Mouse (Mus musculus): ENCODE measurements around the gene Tbx4. TPM values are rescaled to one million over a fixed set of nuclear protein-coding genes. Genes with fewer than 3 reads are reported as not detected.
A peak's percentile ranks its signal among the peaks of the same experiment; 100 is the strongest.

The Tbx4 gene
- polyA plus RNA-seq, 2 experiments, result 0.08 TPM; not detected in 1

DNA sequence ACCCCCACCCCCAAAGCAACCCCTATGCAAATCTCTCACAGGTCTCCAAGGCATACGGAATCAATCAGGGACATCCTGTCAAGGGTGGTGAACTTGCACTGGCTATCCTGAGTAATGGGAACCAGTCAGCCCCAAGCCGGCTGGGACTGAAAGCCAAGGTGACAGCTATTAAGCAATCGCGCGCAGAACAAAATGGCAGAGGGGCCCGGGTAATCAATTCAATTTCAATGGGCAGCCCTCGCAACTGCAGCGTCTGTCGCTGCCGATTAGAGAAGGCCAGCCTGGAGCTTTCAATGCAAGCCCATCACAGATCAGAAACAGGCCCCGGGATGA lies 31.7 kb downstream of the Tbx4 start:
- no peaks in the 10 kb centered on the region for H3K4me1 ChIP-seq (replicated peaks; ENCODE audit: control insufficient read depth in 2 of 2, insufficient read depth in 2 of 2, low read length in 1 of 2)
- H3K4me3 ChIP-seq (ENCODE audit: insufficient read depth in 1 of 2, low read depth in 2 of 2, low read length in 2 of 2), result no peak overlapping the region
- H3K27ac ChIP-seq, result no peak overlapping the region
- no peaks in the 10 kb centered on the region for H3K36me3 ChIP-seq (replicated peaks; ENCODE audit: control insufficient read depth, insufficient read depth, low read depth)
- H3K9me3 ChIP-seq (ENCODE audit: control insufficient read depth, low read length), result no peaks in the 10 kb centered on the region
- TF ChIP-seq EP300 (IDR thresholded peaks at IDR 0.05; ENCODE audit: low read depth), result no peak
- TF ChIP-seq CTCF (IDR thresholded peaks at IDR 0.05; ENCODE audit: low read depth), result no peak
- ATAC-seq (ENCODE audit: insufficient read depth), result no peak
- no peak overlapping the region for H3K4me2 ChIP-seq (ENCODE audit: low read depth)
- H3K9ac ChIP-seq (replicated peaks), result no peak overlapping the region
- WGBS (ENCODE audit: insufficient replicate concordance), result 25% methylated on average over 11 of the region's 11 CpGs
- peaks cover 10% of the 10 kb centered on the region for H3K27me3 ChIP-seq (ENCODE audit: control insufficient read depth, insufficient read depth, low read length)
- DNase-seq (ENCODE audit: low read depth in 3 of 3, low spot score in 3 of 3), result no peak

DNA sequence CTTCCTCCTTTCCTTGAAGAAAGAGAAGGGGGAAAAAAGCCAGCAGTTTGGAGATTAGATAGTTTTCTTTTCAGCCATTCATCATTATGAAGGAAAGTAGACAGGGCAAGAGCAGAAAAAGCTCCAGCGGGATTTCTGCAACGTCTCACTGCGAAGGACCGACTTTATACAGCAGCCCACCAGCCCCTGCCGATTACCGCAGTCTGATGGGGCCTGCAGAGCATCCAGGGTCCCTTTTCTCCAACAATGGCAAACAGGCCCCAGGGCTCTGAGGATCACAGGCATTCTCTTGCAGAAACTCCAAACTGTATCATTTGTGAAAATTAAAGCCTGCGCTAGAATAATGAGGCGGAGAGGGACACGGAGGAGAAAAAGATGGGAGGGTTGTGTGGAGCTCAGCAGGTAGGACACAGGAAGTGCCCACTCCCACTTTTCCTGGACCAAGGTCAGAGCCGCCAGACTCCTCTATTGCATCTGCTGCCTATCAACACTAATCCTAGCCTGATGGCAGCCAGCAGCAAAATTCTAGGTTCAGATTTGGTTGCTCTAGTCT lies 32.2 kb downstream of the Tbx4 start:
- no peak for ATAC-seq (ENCODE audit: insufficient read depth)
- no peak for TF ChIP-seq EP300 (IDR thresholded peaks at IDR 0.05; ENCODE audit: low read depth)
- no peak for TF ChIP-seq CTCF (IDR thresholded peaks at IDR 0.05; ENCODE audit: low read depth)
- Histone ChIP-seq H3K4me1 (replicated peaks; ENCODE audit: control insufficient read depth in 2 of 2, insufficient read depth in 2 of 2, low read length in 1 of 2) (no peaks in the 10 kb centered on the region), H3K9ac (replicated peaks) (no peak overlapping the region), H3K36me3 (replicated peaks; ENCODE audit: control insufficient read depth, insufficient read depth, low read depth) (no peaks in the 10 kb centered on the region), H3K4me2 (ENCODE audit: low read depth) (no peak overlapping the region), H3K27me3 (ENCODE audit: control insufficient read depth, insufficient read depth, low read length) (peaks cover 11% of the 10 kb centered on the region), H3K4me3 (ENCODE audit: insufficient read depth in 1 of 2, low read depth in 2 of 2, low read length in 2 of 2) (no peak overlapping the region), H3K9me3 (ENCODE audit: control insufficient read depth, low read length) (no peaks in the 10 kb centered on the region), H3K27ac (no peak overlapping the region)
- WGBS (ENCODE audit: insufficient replicate concordance), result 58% methylated on average over 10 of the region's 10 CpGs
- DNase-seq (ENCODE audit: low read depth in 3 of 3, low spot score in 3 of 3), result no peak

DNA sequence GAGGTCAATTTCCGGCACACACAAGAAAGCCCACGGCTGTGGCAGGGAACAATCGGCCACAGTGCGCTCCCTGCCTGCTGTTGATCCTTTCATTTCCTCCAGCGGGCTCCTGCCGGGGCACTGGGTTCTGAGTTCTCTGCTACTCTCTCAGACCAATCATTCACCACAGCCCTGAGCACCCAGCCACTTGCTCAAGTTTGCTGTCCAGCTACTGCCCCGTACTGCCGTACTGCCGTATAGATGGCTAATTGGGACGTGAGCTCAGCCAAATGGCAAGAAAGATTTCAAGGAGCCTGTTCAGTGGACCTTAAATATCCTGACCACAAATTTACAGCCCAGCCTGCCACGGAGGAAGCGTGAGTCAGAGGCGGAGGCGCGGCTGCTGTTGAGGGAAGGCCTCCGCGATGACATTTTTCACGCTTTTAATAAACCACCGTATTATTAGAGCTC lies 39.1 kb downstream of the Tbx4 start:
- no peak for ATAC-seq (ENCODE audit: insufficient read depth)
- Histone ChIP-seq H3K27me3 (ENCODE audit: control insufficient read depth, insufficient read depth, low read length) (peaks cover 38% of the 10 kb centered on the region), H3K27ac (no peak overlapping the region), H3K4me1 (replicated peaks; ENCODE audit: control insufficient read depth in 2 of 2, insufficient read depth in 2 of 2, low read length in 1 of 2) (no peaks in the 10 kb centered on the region), H3K36me3 (replicated peaks; ENCODE audit: control insufficient read depth, insufficient read depth, low read depth) (no peaks in the 10 kb centered on the region), H3K4me2 (ENCODE audit: low read depth) (no peak overlapping the region), H3K4me3 (ENCODE audit: insufficient read depth in 1 of 2, low read depth in 2 of 2, low read length in 2 of 2) (peak overlapping the region in 1 of 2 experiments; percentile 4; a peak in 1 of 4 replicates), H3K9ac (replicated peaks) (no peak overlapping the region), H3K9me3 (ENCODE audit: control insufficient read depth, low read length) (no peaks in the 10 kb centered on the region)
- TF ChIP-seq CTCF (IDR thresholded peaks at IDR 0.05; ENCODE audit: low read depth) (no peak), EP300 (IDR thresholded peaks at IDR 0.05; ENCODE audit: low read depth) (no peak)
- 4% methylated on average over 19 of the region's 19 CpGs for WGBS (ENCODE audit: insufficient replicate concordance)
- no peak for DNase-seq (ENCODE audit: low read depth in 3 of 3, low spot score in 3 of 3)

DNA sequence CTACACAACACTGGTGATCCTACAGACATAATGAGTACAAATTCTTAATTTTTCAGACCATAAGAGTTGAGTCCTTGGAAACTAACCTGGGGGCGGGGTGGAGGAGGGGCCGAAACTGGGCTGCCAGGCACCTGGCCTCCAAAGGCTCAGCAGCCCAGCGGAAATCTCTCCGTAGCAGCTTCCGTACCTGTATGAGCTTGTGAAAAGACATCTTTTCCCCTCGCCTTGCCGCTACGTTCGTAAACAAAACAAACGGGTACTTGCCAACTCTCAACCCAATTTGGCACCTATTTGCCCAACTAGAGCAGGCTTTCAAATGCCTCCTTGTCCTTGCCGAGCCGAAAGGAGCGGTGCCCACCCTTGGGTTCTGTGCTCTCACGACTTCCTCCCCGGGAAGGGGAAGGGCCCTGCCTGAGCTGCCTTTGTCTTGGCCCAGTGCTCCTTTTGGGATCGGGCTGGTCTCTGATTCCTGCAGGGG lies 40.1 kb downstream of the Tbx4 start:
- Histone ChIP-seq H3K4me1 (replicated peaks; ENCODE audit: control insufficient read depth in 2 of 2, insufficient read depth in 2 of 2, low read length in 1 of 2) (no peaks in the 10 kb centered on the region), H3K27ac (no peak overlapping the region), H3K36me3 (replicated peaks; ENCODE audit: control insufficient read depth, insufficient read depth, low read depth) (no peaks in the 10 kb centered on the region), H3K4me3 (ENCODE audit: insufficient read depth in 1 of 2, low read depth in 2 of 2, low read length in 2 of 2) (no peak overlapping the region), H3K4me2 (ENCODE audit: low read depth) (no peak overlapping the region), H3K9ac (replicated peaks) (no peak overlapping the region), H3K27me3 (ENCODE audit: control insufficient read depth, insufficient read depth, low read length) (peaks cover 38% of the 10 kb centered on the region), H3K9me3 (ENCODE audit: control insufficient read depth, low read length) (no peaks in the 10 kb centered on the region)
- DNase-seq (ENCODE audit: low read depth in 3 of 3, low spot score in 3 of 3) (no peak), ATAC-seq (ENCODE audit: insufficient read depth) (no peak)
- 16% methylated on average over 16 of the region's 16 CpGs for WGBS (ENCODE audit: insufficient replicate concordance)
- no peak for TF ChIP-seq CTCF (IDR thresholded peaks at IDR 0.05; ENCODE audit: low read depth)
- TF ChIP-seq EP300 (IDR thresholded peaks at IDR 0.05; ENCODE audit: low read depth), result no peak

DNA sequence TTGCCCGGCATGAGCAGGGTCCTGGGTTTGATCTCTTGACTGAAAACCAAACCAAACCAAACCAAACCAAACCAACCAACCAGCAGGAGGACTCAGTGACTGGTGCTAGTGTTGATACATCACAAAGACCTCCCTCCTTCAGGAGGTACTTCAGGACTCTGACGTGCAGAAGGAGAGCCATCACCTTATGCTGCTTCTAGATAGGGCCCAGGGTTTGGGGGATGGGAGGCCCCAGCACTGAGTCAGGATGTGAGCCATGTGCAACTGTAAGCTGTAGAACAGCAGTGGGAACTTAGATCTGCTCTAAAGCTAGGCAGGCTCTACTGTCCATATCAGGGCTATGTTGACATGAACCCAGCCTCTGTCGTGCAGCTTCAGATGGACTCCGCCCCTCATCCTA lies 41.9 kb downstream of the Tbx4 start:
- no peak overlapping the region for H3K4me2 ChIP-seq (ENCODE audit: low read depth)
- H3K27me3 ChIP-seq (ENCODE audit: control insufficient read depth, insufficient read depth, low read length), result peaks cover 36% of the 10 kb centered on the region
- H3K36me3 ChIP-seq (replicated peaks; ENCODE audit: control insufficient read depth, insufficient read depth, low read depth), result no peaks in the 10 kb centered on the region
- no peak overlapping the region for H3K27ac ChIP-seq
- no peaks in the 10 kb centered on the region for H3K9me3 ChIP-seq (ENCODE audit: control insufficient read depth, low read length)
- no peak overlapping the region for H3K4me3 ChIP-seq (ENCODE audit: insufficient read depth in 1 of 2, low read depth in 2 of 2, low read length in 2 of 2)
- DNase-seq (ENCODE audit: low read depth in 3 of 3, low spot score in 3 of 3) (no peak), ATAC-seq (ENCODE audit: insufficient read depth) (no peak)
- TF ChIP-seq CTCF (IDR thresholded peaks at IDR 0.05; ENCODE audit: low read depth) (no peak), EP300 (IDR thresholded peaks at IDR 0.05; ENCODE audit: low read depth) (no peak)
- WGBS (ENCODE audit: insufficient replicate concordance), result 41% methylated on average over 4 of the region's 4 CpGs
- H3K4me1 ChIP-seq (replicated peaks; ENCODE audit: control insufficient read depth in 2 of 2, insufficient read depth in 2 of 2, low read length in 1 of 2), result no peaks in the 10 kb centered on the region
- no peak overlapping the region for H3K9ac ChIP-seq (replicated peaks)
